Mouse (Mus musculus): ENCODE measurements around the gene Il4ra.

Gene Il4ra

GRCm38 (mm10) chr7:125551766-125552709 lies at the start of gene Il4ra:
Il4ra (plus strand) TSS chr7:125552120.
- peak; percentile 97 for DNase-seq

DNA sequence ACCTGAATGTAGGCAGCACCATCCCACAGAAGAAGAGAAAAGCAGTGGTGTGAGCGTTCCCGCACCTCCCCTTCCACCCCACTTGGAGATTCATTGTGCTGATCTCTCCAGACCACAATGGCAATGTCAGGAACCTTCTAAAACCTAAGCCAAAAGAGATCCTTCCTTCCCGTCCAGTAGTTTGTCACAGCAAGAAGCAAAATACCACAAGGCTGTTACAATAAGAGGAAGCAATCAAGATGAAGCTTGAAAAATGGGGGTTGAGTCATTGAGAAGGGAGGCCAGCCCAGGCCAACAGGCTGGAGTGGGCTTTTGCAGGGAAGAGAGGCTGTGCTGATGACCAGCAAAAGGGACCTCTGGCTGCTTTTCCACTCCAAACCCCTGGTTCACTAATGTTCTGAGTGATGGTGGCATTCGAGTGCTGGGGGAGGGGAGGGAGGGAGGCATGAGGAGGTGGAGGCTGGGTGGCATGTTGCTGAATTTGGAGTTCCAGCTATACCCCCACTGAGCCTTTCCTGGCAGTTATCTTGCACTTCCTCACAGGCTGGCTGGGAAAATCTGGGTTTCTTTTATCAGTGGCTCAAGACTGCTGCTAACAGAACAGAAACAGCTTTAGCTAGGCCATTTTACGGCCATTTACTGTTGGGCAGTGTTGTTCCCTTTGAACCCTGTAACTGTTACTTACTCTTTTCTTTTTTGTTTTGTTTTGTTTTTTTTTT lies 48.4 kb upstream of the Il4ra start:
- no peak for DNase-seq

DNA sequence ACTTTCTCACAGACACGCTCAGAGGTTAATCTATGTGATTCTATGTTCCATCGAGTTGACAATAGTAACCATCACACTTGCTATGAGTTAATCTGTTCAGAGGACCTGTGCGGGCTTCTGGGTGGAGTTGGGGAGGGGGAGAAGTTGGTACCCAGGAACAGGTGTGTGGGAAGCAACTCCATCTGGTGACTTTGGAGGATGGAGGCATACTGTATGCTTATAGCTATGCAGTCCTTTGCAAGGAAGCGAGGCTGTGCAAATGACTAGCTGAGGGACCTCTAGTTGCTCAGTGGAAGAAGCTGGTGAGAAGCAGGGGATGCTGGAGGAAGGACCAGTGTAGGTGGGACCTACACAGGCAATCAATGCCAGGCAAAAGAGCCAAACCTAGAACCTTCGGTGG lies 47.3 kb upstream of the Il4ra start:
- no peak for DNase-seq

- DNase-seq, result no peak
These were observed 46.4 kb upstream of the Il4ra start for GRCm38 (mm10) chr7:125505568-125505967.

GRCm38 (mm10) chr7:125507279-125507678 lies 44.6 kb upstream of the Il4ra start:
- DNase-seq, result no peak

DNA sequence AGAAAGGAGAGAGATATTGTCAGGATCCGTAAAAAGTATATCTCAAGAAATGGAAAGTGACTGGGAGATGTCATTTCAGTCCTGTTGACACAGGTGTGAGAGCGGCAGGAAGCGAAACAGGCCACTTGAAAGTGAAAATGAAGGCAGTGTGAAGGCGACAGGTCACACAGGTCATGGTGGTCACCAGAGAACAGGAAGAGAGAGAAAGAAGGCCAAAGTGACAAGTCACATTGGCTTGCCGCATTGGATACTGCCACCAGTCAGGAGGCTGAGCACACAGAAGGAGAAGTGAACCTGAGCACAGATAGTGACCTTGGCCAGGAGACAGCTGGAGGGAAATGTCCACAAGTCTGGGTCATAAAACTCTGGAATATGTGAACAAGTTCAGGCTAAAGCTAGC lies 40.5 kb upstream of the Il4ra start:
- no peak for DNase-seq

DNA sequence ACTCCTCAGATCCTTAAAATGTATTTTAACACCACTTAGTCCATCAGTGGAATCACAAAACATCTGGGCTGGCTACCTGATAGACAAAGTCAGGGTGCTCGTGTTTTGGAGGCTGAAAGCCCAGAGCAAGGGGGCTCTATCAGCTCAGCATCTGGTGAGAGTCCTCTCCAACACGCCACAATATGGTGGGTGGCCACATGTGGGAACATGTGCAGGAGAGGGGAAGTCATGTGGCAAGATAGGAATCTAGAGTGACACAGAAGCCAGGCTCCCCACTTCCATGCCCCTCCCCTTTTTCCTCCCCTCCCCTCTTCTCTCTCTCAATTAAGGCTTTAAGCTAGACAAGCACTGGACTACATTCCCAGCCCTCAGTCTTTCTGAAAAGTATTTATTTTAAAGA lies 40.1 kb upstream of the Il4ra start:
- DNase-seq, result no peak

- no peak for DNase-seq
These were observed 36.7 kb upstream of the Il4ra start for GRCm38 (mm10) chr7:125515081-125515853.

GRCm38 (mm10) chr7:125516723-125517122 lies 35.2 kb upstream of the Il4ra start:
- no peak for DNase-seq

- DNase-seq, result no peak
These were observed 34.5 kb upstream of the Il4ra start for GRCm38 (mm10) chr7:125517470-125517869.

DNA sequence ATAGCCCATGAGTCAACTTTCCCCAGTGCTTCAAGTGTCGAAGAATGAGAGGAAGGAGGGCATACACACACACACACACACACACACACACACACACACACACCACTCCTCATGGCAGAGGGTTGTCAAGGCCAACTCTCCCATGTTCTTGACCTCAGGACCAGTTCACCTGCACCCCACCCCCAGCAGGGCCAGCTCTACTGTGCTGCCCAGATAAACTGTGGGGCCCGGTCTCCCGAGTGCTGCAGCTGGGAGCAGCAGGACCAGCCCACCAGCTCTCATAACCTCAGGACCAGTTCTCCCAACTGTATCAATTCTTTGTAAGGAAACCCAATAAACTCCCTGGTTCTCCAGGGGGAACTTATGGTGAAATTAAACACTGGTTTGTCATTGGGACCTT lies 32.2 kb upstream of the Il4ra start:
- DNase-seq, result no peak

- no peak for DNase-seq
These were observed 28.9 kb upstream of the Il4ra start for GRCm38 (mm10) chr7:125523051-125523450.

DNA sequence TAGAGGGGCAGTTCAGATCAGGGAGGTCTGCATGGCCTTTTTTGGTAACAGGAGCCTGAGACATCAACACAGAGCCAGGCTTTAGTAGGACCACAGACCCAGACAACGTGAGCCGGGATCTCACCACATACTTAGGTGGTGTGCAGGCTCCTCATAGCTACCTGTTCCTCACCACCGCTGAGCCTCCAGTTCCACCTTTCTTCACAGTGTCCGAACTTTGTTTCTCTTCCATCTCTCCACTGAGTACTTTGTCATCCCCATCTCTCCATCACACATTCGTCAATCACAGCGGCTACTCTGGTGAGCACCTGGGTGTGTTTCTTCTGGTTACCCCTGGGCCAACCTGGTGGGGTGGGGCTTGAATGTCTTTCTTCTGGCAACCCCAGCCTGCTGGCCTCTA lies 24.7 kb upstream of the Il4ra start:
- no peak for DNase-seq

DNA sequence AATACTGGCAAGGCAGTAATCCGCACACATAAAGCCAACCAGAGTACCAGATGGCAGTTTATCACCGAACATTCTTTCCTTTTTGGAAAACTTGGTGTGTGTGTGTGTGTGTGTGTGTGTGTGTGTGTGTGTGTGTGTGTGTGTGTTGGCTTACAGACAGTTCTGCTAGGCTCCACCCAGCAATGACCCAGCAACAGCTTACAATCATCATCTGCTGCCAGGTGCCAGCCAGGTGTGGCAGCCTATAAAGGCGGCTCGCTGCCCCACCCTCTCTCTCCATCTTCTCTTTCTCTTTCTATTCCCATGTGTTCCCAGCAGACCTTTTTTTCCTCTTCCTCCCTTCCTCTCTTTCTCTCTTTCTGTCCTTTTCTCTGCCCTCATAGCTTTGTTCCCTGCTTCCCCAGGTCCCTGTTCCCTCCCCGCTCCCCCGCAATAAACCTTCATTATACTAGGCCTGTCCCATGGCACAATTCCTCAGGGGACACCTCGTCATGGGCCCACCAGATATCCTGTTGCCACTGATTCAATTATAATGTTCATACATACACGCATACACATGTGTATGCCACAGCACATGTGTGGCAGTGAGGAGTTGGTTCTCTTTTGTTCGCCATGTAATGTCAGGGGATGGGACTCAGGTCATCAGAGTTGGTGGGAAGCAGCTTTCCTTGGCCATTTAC lies 23.9 kb upstream of the Il4ra start:
- DNase-seq, result no peak

GRCm38 (mm10) chr7:125539351-125539750 lies 12.6 kb upstream of the Il4ra start:
- no peak for DNase-seq

DNA sequence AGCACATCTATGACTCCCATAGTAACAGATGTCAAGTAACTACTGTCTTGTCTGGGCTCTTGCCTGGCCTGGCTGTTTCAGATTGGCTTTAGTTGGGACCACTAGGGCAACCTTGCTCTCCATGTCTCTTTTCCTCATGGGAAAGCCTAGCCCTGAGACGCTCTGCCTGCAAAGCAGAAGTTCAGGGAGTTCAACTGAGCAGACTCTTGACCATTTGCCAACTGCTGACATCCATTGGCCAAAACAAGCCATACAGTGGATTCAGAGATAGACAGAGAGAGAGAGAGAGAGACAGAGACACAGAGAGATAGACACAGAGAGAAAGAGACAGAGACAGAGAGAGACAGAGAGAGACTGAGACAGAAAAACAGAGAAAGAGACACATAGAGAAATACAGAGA lies 10.9 kb upstream of the Il4ra start:
- peak in 1 of 2 experiments; percentile 27 for DNase-seq

DNA sequence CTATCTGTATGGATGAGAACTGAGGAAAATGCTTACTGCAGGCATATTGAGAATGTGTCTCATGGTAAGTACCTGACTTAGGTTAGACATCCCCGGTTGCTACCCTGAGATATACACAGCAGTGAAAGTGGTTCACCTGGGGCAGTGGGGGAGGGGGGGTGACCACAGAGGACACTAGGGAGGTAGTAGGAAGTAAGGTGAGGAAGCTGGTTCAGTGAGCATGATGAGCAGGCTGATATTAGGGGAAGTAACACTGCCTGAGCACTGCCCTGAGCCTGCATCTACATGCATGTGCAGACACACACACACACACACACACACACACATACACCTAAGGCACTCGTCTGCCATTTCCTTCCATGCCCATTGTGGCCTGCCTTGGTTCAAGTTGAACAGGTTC lies 10.1 kb upstream of the Il4ra start:
- DNase-seq, result no peak

DNA sequence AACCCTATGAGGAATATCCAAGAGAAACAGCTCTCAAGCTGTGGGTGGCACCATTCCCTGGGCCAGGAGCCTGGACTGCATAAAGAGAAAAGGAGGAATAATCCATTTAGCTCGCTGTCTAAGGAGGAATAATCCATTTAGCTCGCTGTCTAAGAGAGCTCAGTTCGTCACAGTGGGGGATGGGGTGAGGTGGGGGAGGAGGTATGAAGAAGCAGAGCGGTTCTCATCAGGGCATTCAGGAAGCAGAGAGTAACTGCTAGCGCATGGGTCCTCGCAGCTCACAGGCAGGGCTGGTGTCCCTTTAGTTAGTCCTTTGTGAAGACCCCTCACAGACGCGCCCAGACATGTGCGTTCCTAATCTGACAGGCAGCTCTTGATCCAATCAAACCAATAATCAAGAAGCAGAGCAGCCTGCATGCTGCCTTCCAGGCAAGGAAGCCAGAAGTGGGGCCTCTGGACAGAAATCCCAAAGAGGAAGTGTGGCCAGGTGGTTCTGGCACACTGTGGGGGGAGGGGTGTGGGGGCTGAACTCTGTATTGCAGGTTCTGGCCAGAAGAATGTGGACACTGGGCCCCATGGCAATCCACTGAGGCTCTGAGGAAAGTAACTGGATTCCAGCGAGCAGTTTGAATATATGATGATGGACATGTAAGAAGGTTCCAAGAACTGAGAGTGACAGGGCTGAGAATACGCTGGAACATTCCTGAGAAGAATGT lies 9.4 kb upstream of the Il4ra start:
- DNase-seq, result no peak

DNA sequence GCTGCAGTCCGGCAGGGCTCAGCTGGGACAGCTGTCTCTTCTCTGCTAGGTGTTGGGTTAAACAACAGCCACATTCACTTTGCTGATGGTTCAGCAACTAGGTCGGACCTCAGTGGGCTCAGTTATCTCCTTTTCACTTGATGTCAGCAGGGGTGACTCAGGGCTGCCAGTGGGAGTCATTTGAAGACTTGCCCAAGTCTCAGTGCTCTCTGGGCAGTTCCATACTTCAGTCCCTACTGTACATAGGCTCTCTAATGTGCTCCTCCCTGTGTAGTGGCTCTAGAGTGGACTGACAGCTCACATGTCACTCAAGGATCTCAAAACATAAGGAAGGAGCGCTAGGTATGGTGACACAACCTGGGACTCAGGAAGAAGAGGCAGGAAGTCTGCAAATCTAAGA lies 8.4 kb upstream of the Il4ra start:
- DNase-seq, result no peak

GRCm38 (mm10) chr7:125545331-125545730 lies 6.6 kb upstream of the Il4ra start:
- no peak for DNase-seq

GRCm38 (mm10) chr7:125546727-125547126 lies 5.2 kb upstream of the Il4ra start:
- no peak for DNase-seq

DNA sequence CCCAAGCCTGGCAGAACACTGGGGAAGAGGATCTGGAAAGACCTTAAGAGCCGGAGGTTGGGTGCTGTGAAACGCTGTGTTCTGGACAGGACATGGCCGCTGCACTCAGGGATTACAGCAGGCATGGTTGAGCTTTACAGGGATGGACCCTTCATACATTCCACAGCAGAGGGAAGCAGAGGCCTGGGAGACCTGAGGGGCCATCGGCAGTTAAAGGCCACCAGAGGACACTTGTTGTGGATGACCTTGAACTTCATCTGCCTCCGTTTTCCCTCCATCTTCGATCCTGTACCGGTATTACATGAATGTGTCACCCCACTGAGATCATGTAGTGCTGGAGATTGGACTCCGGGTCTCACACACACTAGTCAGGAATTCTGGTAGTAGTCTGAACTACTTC lies 2.0 kb upstream of the Il4ra start:
- no peak for DNase-seq

Measured in kidney, postnatal 36 days (tissue).